Mouse (Mus musculus) midbrain, embryonic 16.5 days (tissue): ENCODE results near the gene Ctdspl2. TPM values are rescaled to one million over a fixed set of nuclear protein-coding genes. Genes with fewer than 3 reads are reported as not detected.

Experiments
- ATAC-seq: fragments of 200-750 bp; cut with Nextera tagmentation; 2 replicates; pipeline ENCODE4 v1.8.0; 2017; ENCODE audit warnings: moderate TSS enrichment
- H3K27ac ChIP-seq: fragments of 300-500 bp; sonication (generic); 2 replicates; pipeline ENCODE4 v1.5.1; 2014; ENCODE audit warnings: mild to moderate bottlenecking, low read length, mixed read lengths
- H3K27me3 ChIP-seq: fragments of 300-500 bp; sonication (generic); 2 replicates; pipeline ENCODE4 v1.6.1; 2014; ENCODE audit warnings: low read depth, low read length, mixed read lengths; ENCODE audit not compliant: control insufficient read depth, insufficient read depth
- H3K36me3 ChIP-seq: fragments of 300-500 bp; sonication (generic); 2 replicates; pipeline ENCODE4 v1.6.1; 2014; ENCODE audit warnings: mild to moderate bottlenecking, low read length, moderate library complexity, mixed read lengths; ENCODE audit not compliant: control insufficient read depth, insufficient read depth
- H3K4me1 ChIP-seq: fragments of 300-500 bp; sonication (generic); 2 replicates; pipeline ENCODE4 v1.6.1; 2014; ENCODE audit warnings: mild to moderate bottlenecking, low read length, mixed read lengths; ENCODE audit not compliant: control insufficient read depth, insufficient read depth
- H3K4me2 ChIP-seq: fragments of 300-500 bp; sonication (generic); 2 replicates; pipeline ENCODE4 v1.6.1; 2014; ENCODE audit warnings: mild to moderate bottlenecking, low read length, mixed read lengths
- H3K4me3 ChIP-seq: fragments of 300-500 bp; sonication (generic); 2 replicates; pipeline ENCODE4 v1.5.1; 2014; ENCODE audit warnings: low read depth, mild to moderate bottlenecking, low read length, moderate library complexity, mixed read lengths
- H3K9ac ChIP-seq: fragments of 300-500 bp; sonication (generic); 2 replicates; pipeline ENCODE4 v1.6.1; 2014; ENCODE audit warnings: low read depth, low read length, mixed read lengths
- H3K9me3 ChIP-seq: fragments of 300-500 bp; sonication (generic); replicated peaks from 2 replicates; pipeline ENCODE4 v1.6.1; 2014; ENCODE audit warnings: mild to moderate bottlenecking, low read length, mixed read lengths; ENCODE audit not compliant: control insufficient read depth, poor library complexity, severe bottlenecking
- WGBS: fragments of 180-500 bp; shearing (Covaris S2); extraction: QIAGEN DNeasy Blood & Tissue Kit; methylation state at CpG from one replicate; pipeline ENCODE4 v1.1.7; 2014; 5-methylcytosine and 5-hydroxymethylcytosine counted together
- microRNA-seq: library from miRNA; unstranded; fragments of <30 nt; microRNA quantifications from one replicate; pipeline ENCODE4, GENCODE M21; 2017
- polyA plus RNA-seq: library from polyadenylated mRNA; unstranded; fragments of >200 nt; fragmentation: Nextera tagmentation; extraction: Ambion mirVana; gene quantifications from 2 replicates; pipeline ENCODE4 v1.2.1, GENCODE M21; 2015

Ctdspl2 gene
- polyA plus RNA-seq, 1 experiment from 2014 or later = 33.8 TPM

DNA sequence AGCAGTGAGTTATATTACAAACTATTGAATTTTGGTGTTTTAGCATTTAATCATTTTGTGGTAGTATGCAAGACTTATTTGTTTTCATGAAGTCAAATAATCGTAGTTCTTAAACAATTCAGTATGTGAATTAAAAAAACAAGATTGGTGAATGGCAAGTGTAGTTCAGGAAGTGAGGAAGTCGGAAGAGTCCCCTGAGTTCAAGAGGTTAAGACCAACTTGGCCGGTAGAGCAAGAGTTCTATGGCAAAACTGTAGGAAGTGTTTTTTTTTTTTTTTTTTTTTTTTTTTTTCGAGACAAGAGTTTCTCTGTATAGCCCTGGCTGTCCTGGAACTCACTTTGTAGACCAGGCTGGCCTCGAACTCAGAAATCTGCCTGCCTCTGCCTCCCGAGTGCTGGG is 76.2 kb downstream of the Ctdspl2 start:
- Histone ChIP-seq H3K36me3 (no peaks in the 10 kb centered on the region), H3K27ac (no peak overlapping the region), H3K4me1 (peaks cover 17% of the 10 kb centered on the region), H3K9ac (no peak overlapping the region), H3K9me3 (no peaks in the 10 kb centered on the region), H3K4me3 (no peak overlapping the region), H3K4me2 (no peak overlapping the region), H3K27me3 (no peaks in the 10 kb centered on the region)
- 95% methylated on average over 5 of the region's 6 CpGs for WGBS
- ATAC-seq = no peak

DNA sequence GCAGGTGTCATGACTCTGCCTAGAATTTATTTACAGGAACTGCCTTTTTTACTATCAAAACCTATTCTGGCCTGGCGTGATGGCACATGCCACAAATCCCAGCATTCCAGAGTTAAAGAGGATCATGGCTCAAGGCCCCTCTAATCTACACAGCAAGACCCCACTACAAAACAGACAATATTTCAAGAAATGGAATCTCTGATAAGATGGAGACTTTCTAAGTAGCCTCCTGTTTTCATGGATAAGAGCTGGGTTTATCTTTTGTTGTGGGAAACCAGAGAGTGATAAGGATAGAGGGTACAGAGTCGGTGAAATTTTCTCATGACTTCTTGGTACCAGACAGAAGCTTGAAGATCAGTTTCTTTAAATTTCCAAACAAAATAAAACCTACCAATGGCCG is 80.3 kb downstream of the Ctdspl2 start:
- no peak for ATAC-seq
- Histone ChIP-seq H3K27me3 (no peaks in the 10 kb centered on the region), H3K4me1 (no peaks in the 10 kb centered on the region), H3K36me3 (no peaks in the 10 kb centered on the region; the same call in 1 of the 2 replicates), H3K9me3 (no peaks in the 10 kb centered on the region), H3K27ac (no peak overlapping the region), H3K4me2 (no peak overlapping the region), H3K9ac (no peak overlapping the region), H3K4me3 (no peak overlapping the region)
- 95% methylated on average over 3 of the region's 3 CpGs for WGBS

DNA sequence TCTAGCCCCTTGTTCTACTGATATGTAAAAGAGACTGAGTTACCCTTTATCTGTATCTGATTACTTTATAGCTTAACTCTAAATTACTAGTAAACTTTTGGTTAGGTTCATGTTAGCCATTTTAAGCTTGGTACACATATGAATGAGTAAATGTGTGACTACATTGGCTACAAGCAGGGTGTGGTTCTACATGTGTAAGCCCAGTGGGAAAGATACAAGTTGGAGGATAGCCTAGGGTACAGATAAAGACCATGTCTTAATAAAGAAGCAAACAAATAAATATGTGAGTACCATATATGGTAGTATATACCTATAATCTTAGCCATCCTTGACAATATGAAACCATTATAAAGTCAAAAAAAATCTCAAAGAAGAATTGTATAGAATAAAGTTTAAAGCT is 88.1 kb downstream of the Ctdspl2 start:
- Histone ChIP-seq H3K9ac (no peak overlapping the region), H3K36me3 (peaks cover 3% of the 10 kb centered on the region; the same call in 1 of the 2 replicates), H3K4me3 (no peak overlapping the region), H3K4me1 (no peaks in the 10 kb centered on the region), H3K27me3 (no peaks in the 10 kb centered on the region), H3K27ac (no peak overlapping the region), H3K4me2 (no peak overlapping the region), H3K9me3 (no peaks in the 10 kb centered on the region)
- no peak for ATAC-seq

GRCm38 (mm10) chr2:122059365-122060115 is 103.7 kb downstream of the Ctdspl2 start:
- ATAC-seq = no peak
- Histone ChIP-seq H3K9me3 (no peaks in the 10 kb centered on the region), H3K4me3 (no peak overlapping the region), H3K4me2 (no peak overlapping the region), H3K27ac (no peak overlapping the region), H3K9ac (no peak overlapping the region), H3K27me3 (no peaks in the 10 kb centered on the region), H3K36me3 (peaks cover 17% of the 10 kb centered on the region), H3K4me1 (no peaks in the 10 kb centered on the region)
- 83% methylated on average over 11 of the region's 11 CpGs for WGBS

Small RNA genes within 50 kb of the gene (microRNA-seq; reads per million reads assigned to microRNA genes)
- not detected for gene Gm47314

Other genes starting within 250 kb of the Ctdspl2 start
- gene Frmd5, start 148.9 kb upstream of the Ctdspl2 start, polyA plus RNA-seq = 27.9 and 33.4 TPM in 2 replicates
- 30.3 and 30.6 TPM in 2 replicates for gene Casc4, start 89.0 kb upstream of the Ctdspl2 start, polyA plus RNA-seq
- gene Mageb3, start 91 bp downstream of the Ctdspl2 start, polyA plus RNA-seq = 0.68 and 0.77 TPM in 2 replicates
- gene Eif3j1, start 72.5 kb downstream of the Ctdspl2 start, polyA plus RNA-seq = 11.4 and 11.7 TPM in 2 replicates
- gene Spg11, start 162.4 kb downstream of the Ctdspl2 start, polyA plus RNA-seq = 7.3 and 8.1 TPM in 2 replicates
- 68.3 and 72.7 TPM in 2 replicates for gene B2m, start 191.7 kb downstream of the Ctdspl2 start, polyA plus RNA-seq
- gene Trim69, start 204.7 kb downstream of the Ctdspl2 start, polyA plus RNA-seq = not detected in 2 replicates
- gene Patl2, start 230.2 kb downstream of the Ctdspl2 start, polyA plus RNA-seq = not detected in 2 replicates
- gene Terb2, start 230.3 kb downstream of the Ctdspl2 start, polyA plus RNA-seq = not detected in 2 replicates